Mouse (Mus musculus) liver, adult (tissue): ENCODE measurements around the gene Robo1.

Experiments used
- GATA4 ChIP-seq: IDR thresholded peaks from 2 replicates; pipeline ENCODE4 v1.6.1; 2014; ENCODE audit warnings: mild to moderate bottlenecking, low read length; ENCODE audit not compliant: insufficient replicate concordance

Robo1 gene

DNA sequence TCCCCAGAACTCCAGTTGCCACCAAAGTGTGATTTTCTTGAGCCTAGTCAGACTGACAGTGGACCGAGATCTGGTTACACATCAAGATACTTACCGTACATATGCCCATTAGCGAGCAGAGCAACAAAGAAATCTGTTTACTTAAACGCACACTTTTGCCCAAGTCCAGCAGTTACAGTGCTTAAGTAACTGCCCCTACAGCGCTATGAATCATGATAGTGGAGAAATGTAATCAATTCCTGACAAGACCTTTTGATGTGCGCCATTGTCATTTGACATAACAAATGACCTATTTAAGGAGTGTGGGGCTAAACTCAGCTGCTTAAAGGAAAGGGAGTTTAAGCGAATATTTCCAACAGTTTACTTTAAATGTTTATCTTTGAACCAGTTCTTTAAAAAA is 104.8 kb downstream of the Robo1 start:
- no peak for TF ChIP-seq GATA4

DNA sequence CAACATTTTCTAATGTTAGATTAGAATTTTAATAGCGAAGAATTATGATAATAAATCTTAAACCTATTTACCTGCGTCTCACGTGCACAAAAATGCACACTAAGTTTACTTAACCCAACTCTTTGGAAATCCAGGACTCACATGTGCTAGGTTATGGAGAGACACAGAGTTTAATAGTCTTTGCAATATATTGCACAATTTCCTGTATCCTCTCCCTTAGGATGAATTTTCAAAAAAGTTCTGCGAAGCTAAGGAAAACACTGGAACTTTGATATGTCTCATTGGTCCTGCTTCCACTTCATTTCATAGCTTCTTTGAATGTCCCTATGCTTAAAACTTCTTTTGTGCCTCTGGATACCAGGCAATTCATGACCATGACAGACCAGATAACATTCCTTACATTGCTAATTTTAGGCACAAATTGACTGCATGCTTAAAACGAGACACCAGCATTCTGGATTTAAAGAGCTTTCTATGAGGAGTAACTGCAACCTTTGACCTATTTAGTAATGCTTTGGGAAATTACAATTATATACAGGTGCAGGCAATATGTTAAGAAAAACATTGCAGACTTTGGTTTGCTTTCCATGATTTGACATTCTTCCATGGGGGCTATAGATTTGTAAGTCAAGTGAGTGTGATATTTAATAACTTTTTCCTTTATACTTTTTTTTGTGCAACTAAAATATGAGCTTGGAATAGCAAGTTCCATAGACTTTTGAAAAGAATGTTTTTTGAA is 111.4 kb downstream of the Robo1 start:
- no peak for TF ChIP-seq GATA4

DNA sequence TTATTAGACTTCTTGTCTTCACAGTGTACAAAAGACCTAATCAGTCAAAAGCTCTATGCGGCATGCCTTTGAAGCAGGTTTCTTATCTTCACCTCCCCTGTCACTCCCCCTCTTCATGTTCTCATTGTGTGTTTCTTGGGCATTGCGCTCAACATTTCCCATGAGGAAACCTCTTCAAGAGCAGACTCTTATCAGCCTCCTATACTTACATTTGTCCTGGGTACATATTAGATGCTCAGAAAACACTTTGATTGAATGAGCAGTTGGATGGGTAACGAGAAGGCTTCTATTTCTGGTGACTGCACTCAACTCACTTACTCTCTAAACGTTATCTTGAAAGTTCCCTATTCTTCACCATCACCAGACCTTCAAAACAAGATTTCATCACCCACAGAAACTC is 114.3 kb downstream of the Robo1 start:
- TF ChIP-seq GATA4: no peak

DNA sequence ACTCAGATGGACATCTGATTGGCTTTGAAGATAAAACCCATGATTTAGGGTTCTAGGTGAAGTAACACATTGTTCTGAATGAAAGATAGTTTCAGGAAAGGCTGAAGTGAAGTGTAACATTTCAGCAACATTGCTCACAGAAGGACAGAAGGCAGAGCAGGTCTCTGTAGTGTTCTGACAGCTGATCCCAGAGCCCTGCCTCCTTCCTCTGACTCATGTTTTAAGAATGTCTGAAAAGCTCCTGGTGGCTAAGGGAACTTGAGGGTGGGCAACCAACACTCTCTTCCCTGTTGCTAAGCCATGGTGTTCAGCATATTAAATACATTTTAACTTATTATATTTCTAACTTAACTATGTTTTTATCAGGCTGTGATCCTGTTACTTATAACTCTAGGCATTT is 126.3 kb downstream of the Robo1 start:
- no peak for TF ChIP-seq GATA4

DNA sequence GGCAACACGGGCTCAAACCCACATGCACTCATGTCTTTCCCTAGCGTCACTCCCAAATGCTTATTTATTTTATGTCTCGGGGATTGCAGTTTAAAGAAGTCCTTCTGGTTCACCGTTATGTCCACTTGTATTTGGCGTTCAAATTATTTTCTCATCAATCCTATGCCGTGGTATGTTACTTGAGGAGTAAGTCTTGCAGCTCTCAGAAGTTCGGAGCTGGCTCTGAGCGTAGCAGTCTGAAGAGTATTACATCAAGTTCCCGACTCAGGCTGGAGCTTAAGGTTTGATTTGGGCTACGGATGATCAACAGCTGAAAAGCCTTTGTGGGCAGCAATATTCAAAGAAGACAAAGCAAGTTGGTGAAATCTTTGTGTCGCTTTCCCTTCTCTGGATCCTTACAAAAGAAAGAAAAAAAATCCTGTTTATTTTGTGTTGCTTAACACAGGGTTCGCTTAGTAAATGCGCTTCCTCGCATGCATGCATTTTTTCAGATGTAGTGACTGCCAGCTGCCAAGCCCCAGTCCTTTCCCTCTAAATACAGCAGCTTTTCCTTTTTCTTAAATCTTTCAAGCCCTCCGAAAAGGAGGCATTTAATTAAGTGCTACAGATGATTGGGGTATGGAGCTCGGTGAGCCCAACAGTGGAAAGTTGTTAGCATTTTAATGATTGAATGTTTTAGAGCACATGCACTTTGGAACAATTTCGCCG is 136.5 kb downstream of the Robo1 start:
- TF ChIP-seq GATA4: no peak

DNA sequence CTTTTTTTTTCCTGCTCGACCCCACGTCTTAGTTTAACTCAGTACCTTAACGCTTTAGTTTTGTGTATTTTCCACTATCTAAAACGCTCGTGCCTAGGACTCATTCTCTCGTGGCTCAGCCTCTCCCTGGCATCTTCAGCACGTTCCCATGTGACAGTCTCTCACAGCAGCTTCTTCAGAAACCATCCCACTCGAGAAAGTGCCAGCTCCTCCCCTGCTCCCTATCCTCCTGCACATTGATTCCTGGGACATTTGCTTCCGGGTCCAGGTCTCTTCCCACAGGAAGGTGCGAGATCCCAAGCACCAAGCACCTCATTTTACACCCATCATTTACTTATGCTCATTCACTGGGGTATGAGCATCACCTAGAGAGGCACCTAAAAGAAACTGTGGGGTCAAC is 150.0 kb downstream of the Robo1 start:
- no peak for TF ChIP-seq GATA4

DNA sequence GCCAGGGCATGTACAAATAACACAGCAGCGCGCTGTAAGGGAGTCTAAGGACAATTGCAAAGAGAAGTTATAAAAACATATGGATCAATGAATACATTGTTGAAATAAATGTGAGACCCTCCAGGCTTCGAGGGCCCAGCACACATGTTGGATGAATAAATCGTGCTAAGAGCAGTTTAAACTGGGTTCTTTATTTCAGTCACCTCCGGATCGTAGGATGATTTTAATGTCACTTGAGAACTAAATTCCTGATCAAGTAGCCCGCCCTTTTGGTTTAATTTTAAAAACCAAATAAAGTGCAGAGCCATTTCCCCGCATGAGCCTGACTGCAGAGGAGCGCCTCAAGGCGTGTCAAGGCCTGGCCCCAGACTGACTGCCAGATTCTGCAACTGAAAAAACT is 150.5 kb downstream of the Robo1 start:
- TF ChIP-seq GATA4: no peak

DNA sequence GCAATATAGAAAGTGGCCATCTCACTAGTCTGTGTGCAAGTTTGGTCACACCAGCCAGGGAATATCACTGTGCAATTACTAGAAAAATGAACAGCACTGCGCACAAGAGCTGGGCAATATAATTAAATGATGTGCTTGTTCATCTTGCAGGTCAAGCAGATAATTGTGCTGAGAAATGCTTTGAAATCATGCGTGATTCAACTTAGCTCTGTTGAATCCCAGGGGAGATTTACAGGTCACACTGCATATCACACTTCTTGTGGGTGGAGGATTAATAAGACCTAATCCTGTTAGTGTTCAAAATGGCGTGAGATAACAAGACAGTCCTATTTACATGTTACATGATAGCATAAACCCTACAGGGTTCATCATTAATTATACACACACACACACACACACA is 157.6 kb downstream of the Robo1 start:
- TF ChIP-seq GATA4: no peak

DNA sequence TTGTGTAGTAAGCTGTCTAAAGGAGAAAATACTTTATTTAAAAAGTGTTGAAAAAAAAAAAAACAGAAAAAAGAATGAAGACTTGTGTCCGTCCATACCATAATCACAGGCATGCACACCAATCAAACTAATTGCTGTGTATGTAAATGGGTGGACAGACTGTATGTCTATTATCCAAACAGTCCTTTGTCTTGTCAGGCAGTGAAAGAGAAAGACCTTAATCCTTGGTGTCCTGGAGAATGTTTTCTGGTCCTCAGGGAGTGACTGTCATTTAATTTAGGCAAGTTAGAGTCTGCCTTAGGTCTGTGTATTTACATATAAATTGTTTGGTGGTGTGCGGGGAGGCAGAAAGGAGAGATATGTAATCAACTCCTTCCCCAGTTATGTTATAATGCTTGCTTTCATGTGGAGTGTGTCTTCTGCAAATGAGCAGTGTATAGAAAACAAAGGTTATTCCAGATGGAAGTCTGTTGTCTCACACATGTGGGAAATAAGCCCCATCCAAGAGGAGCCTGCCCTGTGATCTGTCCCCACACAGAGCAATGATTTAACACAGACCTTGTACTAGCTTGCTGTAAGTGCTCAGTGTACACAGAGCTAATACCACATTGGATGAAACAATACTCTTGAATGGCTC is 162.0 kb downstream of the Robo1 start:
- no peak for TF ChIP-seq GATA4

DNA sequence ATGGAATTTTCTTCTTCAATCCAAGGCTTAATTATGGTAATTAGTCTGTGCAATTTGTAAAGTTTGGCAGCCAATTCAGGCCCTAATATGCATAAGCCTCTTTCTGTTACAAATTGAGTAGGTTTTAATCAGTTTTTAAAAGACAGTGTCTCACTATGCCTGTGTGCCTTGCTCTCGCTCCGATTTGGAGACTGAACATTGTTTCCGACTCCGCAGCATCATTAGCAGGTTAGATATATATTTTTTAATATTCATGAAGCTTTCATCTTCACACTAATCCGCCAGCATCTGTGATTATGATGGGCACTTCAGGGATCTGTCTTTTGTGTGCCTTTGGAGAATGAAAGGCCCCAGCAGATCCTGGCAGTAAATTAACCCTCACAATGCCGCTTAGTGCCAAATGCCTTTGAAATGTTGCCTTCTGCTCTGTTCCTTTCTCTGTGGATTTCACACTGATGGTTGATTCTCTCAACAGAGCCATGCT is 202.7 kb downstream of the Robo1 start:
- TF ChIP-seq GATA4: no peak

DNA sequence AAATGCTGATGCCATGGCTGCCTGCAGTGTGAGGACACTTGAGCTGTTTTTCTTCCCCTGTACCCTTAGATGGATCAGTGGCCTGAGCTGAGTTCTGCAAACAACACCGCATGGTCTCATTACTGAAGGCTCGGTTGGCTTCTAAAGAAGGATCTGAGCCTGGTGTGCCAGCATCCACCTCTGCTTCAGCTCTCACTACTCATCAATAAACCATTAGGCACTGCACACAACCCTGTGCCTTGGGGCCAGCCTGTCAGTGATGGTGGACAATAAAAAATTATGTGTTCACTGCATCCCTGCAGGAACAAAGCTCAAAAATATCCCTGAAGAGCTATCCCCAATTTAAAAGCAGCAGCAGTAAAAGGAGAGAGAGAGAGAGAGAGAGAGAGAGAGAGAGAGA is 223.2 kb downstream of the Robo1 start:
- no peak for TF ChIP-seq GATA4

DNA sequence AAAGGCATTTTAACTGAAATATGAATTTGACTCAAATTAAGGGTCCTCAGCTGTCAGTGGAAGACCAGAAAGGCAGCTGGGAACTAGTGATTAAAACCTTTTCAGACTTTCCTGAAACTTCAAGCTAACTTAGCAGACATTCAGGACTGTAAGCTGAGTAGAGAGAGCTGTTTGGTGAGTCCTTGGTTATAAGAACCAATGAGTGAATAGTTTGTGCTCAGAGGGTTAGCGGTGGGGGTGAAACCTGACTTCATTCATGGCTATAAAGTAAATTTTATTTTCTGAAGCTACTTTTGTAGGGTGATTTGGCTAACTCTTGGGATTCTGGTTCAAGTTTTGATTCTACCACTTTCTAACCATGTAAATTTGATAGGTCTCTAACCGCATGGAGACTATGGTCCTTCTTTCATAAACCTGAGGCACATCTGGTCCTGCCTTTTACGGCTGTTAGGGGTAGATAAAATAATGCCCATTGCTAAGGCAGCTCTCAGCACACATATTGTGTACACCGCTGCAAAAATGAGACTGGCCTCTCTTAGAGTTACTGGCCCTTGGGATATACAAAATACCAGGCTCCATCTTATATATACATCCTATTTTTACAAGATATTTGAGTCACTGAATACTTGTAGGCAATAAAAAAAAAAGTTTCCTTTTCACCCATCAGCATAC is 225.9 kb downstream of the Robo1 start:
- TF ChIP-seq GATA4: no peak

DNA sequence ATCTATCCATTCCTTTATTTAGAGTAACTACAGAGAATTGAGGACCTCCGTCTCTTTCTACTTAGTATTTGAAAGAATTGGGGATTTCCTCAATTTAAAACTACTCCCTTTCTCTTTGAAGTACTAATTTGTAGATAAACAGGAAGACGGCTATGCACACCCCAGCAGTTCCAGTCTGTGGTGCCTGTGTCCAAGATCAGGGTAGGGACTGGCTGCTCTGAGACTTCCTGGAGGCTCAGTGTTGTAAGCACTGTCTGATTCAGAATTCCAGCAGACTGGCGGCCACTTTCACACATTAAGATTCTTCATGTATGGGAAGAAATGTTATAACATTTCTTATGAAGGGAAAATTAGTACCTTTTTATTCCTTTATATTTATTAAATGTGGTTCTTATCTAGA is 230.1 kb downstream of the Robo1 start:
- no peak for TF ChIP-seq GATA4

DNA sequence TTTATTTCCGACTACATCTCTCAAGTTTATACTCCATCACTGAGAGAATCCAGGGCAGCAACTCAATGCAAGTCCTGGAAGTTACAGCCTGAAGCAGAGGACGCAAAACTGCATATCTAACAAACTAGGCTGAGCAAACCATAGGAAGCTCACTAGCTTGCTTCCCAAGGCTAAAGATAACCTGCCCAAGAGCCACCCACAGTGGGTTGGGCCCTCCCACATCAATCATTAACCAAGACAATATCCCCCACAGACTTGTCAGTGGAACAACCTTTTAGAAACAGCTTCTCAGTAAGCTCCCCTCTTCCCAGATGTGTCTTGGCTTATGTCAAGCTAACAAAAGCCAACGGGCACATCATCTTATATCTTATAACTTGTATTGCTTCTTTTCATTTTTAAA is 235.8 kb downstream of the Robo1 start:
- no peak for TF ChIP-seq GATA4

DNA sequence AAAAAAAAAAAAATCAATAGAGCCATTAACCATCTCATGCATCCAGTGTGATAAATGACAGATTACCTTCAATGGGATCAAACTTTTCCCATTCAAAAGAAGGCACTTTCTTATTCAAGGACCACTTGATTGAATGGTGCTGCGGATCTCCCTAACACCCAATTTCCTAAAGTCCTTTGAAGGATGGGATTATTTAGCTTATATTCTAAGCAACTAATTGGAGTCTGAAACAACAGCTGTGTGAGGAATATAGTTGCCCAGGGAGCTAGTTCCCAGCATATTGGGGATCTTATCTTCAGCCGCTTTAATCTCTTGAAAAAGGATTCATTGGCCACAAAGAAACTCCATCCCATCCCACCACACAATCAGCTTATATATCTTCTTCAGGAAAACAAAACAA is 236.8 kb downstream of the Robo1 start:
- TF ChIP-seq GATA4: no peak
